Mouse (Mus musculus): Measurements from ENCODE around the gene Rasa3. TPM values are rescaled to one million over a fixed set of nuclear protein-coding genes. Genes with fewer than 3 reads are reported as not detected.

Gene Rasa3
- polyA plus RNA-seq, 1 experiment: 62.6 TPM

DNA sequence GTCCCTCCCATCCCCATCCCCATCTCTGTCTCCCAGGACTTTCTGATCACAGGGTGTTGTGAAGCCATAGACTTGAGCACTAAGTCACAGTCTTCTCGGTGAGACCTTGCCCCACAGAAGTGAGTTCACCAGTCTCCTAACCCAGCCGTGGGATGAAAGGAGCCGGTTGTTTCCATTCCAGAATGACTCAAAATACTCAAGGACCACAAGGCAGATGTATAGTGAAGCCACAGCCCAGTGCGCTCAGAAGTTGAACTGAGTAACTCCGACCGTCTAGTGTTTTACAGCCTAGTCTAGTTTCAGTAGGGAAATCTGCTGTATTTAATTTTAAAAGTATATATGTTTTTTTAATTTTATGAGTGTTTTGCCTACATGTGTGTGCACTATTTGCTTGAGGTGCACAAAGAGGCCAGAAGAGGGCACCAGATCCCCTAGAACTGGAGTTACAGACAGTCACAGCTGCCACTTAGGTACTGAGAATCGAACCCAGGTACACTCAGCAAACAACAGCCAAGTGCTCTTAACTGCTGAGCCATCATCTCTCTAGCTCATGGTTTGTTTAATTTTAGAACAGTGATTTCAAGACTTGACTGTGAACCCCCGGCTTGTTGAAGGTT lies 9.8 kb upstream of the Rasa3 start:
- H3K4me3 ChIP-seq (ENCODE audit: insufficient read depth, low read length): no peak overlapping the region
- no peak overlapping the region for H3K27ac ChIP-seq (ENCODE audit: insufficient read depth, low read length)
- no peak for TF ChIP-seq POLR2A (IDR thresholded peaks at IDR 0.05; ENCODE audit: low read depth, low read length)
- no peak for TF ChIP-seq CTCF (IDR thresholded peaks at IDR 0.05; ENCODE audit: borderline replicate concordance, insufficient read depth, low read length)
- H3K4me1 ChIP-seq (ENCODE audit: control insufficient read depth, insufficient read depth, low read length): 0 out of 2 replicates have a peak, but pooled peaks cover 2% of the 10 kb centered on the region

DNA sequence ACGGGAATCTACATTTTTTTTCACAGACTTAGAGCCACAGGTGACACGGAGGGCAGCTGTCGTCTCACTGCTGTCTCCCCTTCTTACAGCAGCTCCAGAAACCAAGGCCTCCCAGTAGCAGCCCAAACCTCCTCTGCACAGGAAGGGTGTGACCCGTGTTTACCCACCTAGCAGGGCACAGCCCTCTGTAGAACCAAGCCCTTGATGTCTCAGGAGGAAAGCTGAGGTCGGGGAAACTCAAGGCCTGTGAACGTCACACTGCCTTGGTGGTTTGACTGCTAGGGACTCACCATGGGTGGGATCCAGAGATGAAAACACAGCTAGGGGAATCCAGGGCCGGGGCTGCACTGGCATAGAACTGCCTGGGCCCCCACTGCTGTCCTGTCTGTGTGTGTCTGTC lies 9.0 kb upstream of the Rasa3 start:
- H3K27ac ChIP-seq (ENCODE audit: insufficient read depth, low read length): no peak overlapping the region
- TF ChIP-seq POLR2A (IDR thresholded peaks at IDR 0.05; ENCODE audit: low read depth, low read length) (no peak), CTCF (IDR thresholded peaks at IDR 0.05; ENCODE audit: borderline replicate concordance, insufficient read depth, low read length) (no peak)
- no peak overlapping the region for H3K4me3 ChIP-seq (ENCODE audit: insufficient read depth, low read length)
- H3K4me1 ChIP-seq (ENCODE audit: control insufficient read depth, insufficient read depth, low read length): 0 out of 2 replicates have a peak, but pooled peaks cover 2% of the 10 kb centered on the region

DNA sequence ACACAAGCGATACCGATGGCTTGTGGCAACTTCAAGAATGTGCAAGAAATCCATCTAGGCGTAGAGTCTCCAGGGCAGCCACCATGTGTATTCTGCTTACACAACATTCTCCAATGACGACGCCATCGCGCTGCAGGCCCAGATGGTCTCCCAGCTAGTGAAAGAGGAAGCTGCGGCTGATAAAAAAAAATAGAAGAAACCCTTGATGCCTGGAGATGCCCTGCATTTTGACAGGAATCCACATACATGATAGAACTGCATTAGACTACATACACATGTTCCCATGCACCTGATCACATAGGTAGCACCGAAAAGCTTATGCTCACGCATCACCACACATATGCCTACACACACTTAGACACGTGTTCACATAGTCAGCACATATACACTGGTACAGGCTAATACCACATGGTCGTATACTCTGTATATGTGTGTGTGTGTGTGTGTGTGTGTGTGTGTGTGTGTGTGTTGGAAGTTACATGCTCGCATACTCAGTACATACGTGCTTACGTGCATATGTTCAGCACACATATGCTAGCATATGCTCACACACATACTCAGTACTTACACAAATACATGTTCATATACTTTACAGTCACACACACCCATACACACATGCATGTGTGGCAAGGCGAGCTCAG lies 8.4 kb upstream of the Rasa3 start:
- no peak overlapping the region for H3K4me3 ChIP-seq (ENCODE audit: insufficient read depth, low read length)
- TF ChIP-seq CTCF (IDR thresholded peaks at IDR 0.05; ENCODE audit: borderline replicate concordance, insufficient read depth, low read length): no peak
- TF ChIP-seq POLR2A (IDR thresholded peaks at IDR 0.05; ENCODE audit: low read depth, low read length): no peak
- no peak overlapping the region for H3K27ac ChIP-seq (ENCODE audit: insufficient read depth, low read length)
- 0 out of 2 replicates have a peak, but pooled peaks cover 2% of the 10 kb centered on the region for H3K4me1 ChIP-seq (ENCODE audit: control insufficient read depth, insufficient read depth, low read length)

DNA sequence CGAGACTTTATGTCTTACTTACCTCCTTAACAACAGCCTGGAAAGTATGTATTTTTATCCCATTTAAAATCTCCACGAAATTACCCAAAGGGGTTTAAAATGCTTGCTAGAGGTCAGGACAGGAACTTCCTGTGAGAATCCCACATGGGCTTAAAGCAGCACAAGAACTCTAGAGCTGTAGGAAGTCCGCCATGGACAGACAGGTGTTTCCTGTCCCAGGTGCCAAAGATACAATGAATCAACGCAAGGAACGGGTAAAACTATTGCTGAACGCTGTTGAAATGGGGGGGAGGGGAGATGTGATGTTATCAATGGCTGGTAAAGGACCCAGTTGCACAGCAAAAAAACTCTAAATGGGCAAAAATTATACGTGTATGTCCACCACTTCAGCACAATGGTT lies 6.7 kb upstream of the Rasa3 start:
- Histone ChIP-seq H3K4me3 (ENCODE audit: insufficient read depth, low read length) (no peak overlapping the region), H3K27ac (ENCODE audit: insufficient read depth, low read length) (no peak overlapping the region), H3K4me1 (ENCODE audit: control insufficient read depth, insufficient read depth, low read length) (no peaks in the 10 kb centered on the region)
- no peak for TF ChIP-seq POLR2A (IDR thresholded peaks at IDR 0.05; ENCODE audit: low read depth, low read length)
- TF ChIP-seq CTCF (IDR thresholded peaks at IDR 0.05; ENCODE audit: borderline replicate concordance, insufficient read depth, low read length): no peak

DNA sequence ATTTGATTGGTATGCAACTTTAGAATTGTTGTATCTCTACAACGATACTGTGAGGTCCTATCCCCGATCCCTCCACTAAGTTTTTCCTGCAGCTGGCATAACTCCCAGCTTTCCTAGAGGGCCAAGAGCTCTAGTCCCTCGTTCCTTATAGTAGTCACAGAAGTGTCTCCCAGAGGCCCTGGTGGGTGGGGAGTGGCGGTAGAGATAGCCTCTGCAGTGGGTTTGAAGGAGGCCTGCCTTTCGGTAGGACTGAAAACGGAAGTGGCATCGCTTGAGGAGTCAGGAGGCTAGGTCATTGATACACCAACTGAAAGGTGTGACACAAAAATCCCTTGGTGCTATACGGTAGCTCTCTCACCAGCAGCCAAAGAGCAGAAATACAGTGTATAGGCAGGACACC lies 779 bp upstream of the Rasa3 start:
- Histone ChIP-seq H3K4me1 (ENCODE audit: control insufficient read depth, insufficient read depth, low read length) (peaks cover 10% of the 10 kb centered on the region), H3K4me3 (ENCODE audit: insufficient read depth, low read length) (peak overlapping the region; percentile 16), H3K27ac (ENCODE audit: insufficient read depth, low read length) (no peak overlapping the region)
- TF ChIP-seq CTCF (IDR thresholded peaks at IDR 0.05; ENCODE audit: borderline replicate concordance, insufficient read depth, low read length) (no peak), POLR2A (IDR thresholded peaks at IDR 0.05; ENCODE audit: low read depth, low read length) (no peak)

- Histone ChIP-seq H3K4me1 (ENCODE audit: control insufficient read depth, insufficient read depth, low read length) (peaks cover 11% of the 10 kb centered on the region), H3K27ac (ENCODE audit: insufficient read depth, low read length) (peak overlapping the region; percentile 76), H3K4me3 (ENCODE audit: insufficient read depth, low read length) (peak overlapping the region; percentile 83)
- TF ChIP-seq POLR2A (IDR thresholded peaks at IDR 0.05; ENCODE audit: low read depth, low read length) (no peak; the same call in 1 of the 2 replicates), CTCF (IDR thresholded peaks at IDR 0.05; ENCODE audit: borderline replicate concordance, insufficient read depth, low read length) (peak; percentile 12; the same call in 1 of the 2 replicates)
Observed at GRCm38 (mm10) chr8:13676701-13677412, 546 bp downstream of the Rasa3 start.

DNA sequence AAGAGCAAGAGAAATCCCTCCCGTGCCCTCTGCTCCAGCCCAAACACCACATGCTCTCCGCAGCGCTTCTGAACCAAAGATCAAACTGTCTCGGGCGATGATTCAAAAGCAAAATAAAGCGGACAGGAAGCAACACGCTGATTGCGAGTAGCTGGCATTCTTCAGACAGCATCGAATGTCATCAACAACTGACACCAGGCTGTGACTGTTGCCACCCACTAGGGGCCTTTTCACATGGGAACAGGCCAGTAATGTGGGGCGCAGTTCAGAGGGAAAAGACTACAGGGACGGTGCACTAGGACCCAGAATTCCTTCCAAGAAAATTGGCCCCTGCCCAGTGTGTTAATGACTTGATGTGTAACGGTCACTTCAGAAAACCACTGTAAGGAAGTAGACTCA lies 1.1 kb downstream of the Rasa3 start:
- no peak for TF ChIP-seq POLR2A (IDR thresholded peaks at IDR 0.05; ENCODE audit: low read depth, low read length)
- TF ChIP-seq CTCF (IDR thresholded peaks at IDR 0.05; ENCODE audit: borderline replicate concordance, insufficient read depth, low read length): no peak
- peak overlapping the region; percentile 83 for H3K4me3 ChIP-seq (ENCODE audit: insufficient read depth, low read length)
- peak overlapping the region; percentile 76 for H3K27ac ChIP-seq (ENCODE audit: insufficient read depth, low read length)
- H3K4me1 ChIP-seq (ENCODE audit: control insufficient read depth, insufficient read depth, low read length): peaks cover 11% of the 10 kb centered on the region

GRCm38 (mm10) chr8:13675524-13675923 lies 1.9 kb downstream of the Rasa3 start:
- peak overlapping the region; percentile 76 for H3K27ac ChIP-seq (ENCODE audit: insufficient read depth, low read length)
- TF ChIP-seq CTCF (IDR thresholded peaks at IDR 0.05; ENCODE audit: borderline replicate concordance, insufficient read depth, low read length) (no peak), POLR2A (IDR thresholded peaks at IDR 0.05; ENCODE audit: low read depth, low read length) (0 out of 2 replicates have a peak, but pooled peaks have one; percentile 25)
- H3K4me3 ChIP-seq (ENCODE audit: insufficient read depth, low read length): peak overlapping the region; percentile 83
- H3K4me1 ChIP-seq (ENCODE audit: control insufficient read depth, insufficient read depth, low read length): peaks cover 11% of the 10 kb centered on the region

- Histone ChIP-seq H3K27ac (ENCODE audit: insufficient read depth, low read length) (peak overlapping the region; percentile 11; the same call in 1 of the 2 replicates), H3K4me1 (ENCODE audit: control insufficient read depth, insufficient read depth, low read length) (peaks cover 11% of the 10 kb centered on the region), H3K4me3 (ENCODE audit: insufficient read depth, low read length) (peak overlapping the region; percentile 83)
- no peak for TF ChIP-seq CTCF (IDR thresholded peaks at IDR 0.05; ENCODE audit: borderline replicate concordance, insufficient read depth, low read length)
- TF ChIP-seq POLR2A (IDR thresholded peaks at IDR 0.05; ENCODE audit: low read depth, low read length): no peak
Observed at GRCm38 (mm10) chr8:13675121-13675520, 2.3 kb downstream of the Rasa3 start.

Measured in embryonic fibroblast, embryonic 13.5 days (primary cell).